Mouse (Mus musculus) lung, embryonic 16.5 days (tissue): Measurements from ENCODE around the gene Dusp9. TPM values are rescaled to one million over a fixed set of nuclear protein-coding genes. Genes with fewer than 3 reads are reported as not detected.
A peak's percentile ranks its signal among the peaks of the same experiment; 100 is the strongest.

Experiments used
- ATAC-seq: fragments of 200-750 bp; cut with Nextera tagmentation; 2 replicates; pipeline ENCODE4 v1.8.0; 2017; ENCODE audit warnings: low read depth, mild to moderate bottlenecking, moderate library complexity
- H3K27ac ChIP-seq: fragments of 300-500 bp; sonication (generic); 2 replicates; pipeline ENCODE4 v1.5.1; 2014; ENCODE audit warnings: mild to moderate bottlenecking, control low read depth, low read length
- H3K27me3 ChIP-seq: fragments of 300-500 bp; sonication (generic); 2 replicates; pipeline ENCODE4 v1.6.1; 2014; ENCODE audit warnings: low read depth, low read length, mixed read lengths; ENCODE audit not compliant: control insufficient read depth, insufficient read depth
- H3K36me3 ChIP-seq: fragments of 300-500 bp; sonication (generic); 2 replicates; pipeline ENCODE4 v1.6.1; 2014; ENCODE audit warnings: low read length; ENCODE audit not compliant: control insufficient read depth, insufficient read depth
- H3K4me1 ChIP-seq: fragments of 300-500 bp; sonication (generic); replicated peaks from 2 replicates; pipeline ENCODE4 v1.6.1; 2014; ENCODE audit warnings: low read length, mixed read lengths; ENCODE audit not compliant: control insufficient read depth, insufficient read depth
- H3K4me2 ChIP-seq: fragments of 300-500 bp; sonication (generic); 2 replicates; pipeline ENCODE4 v1.6.1; 2014; ENCODE audit warnings: low read depth, low read length, control low read depth
- H3K4me3 ChIP-seq: fragments of 300-500 bp; sonication (generic); 2 replicates; pipeline ENCODE4 v1.5.1; 2014; ENCODE audit warnings: mild to moderate bottlenecking, low read length, control low read depth
- H3K9ac ChIP-seq: fragments of 300-500 bp; sonication (generic); 2 replicates; pipeline ENCODE4 v1.6.1; 2014; ENCODE audit warnings: low read length, control low read depth
- H3K9me3 ChIP-seq: fragments of 300-500 bp; sonication (generic); 2 replicates; pipeline ENCODE4 v1.6.1; 2016; ENCODE audit warnings: low read length; ENCODE audit not compliant: control insufficient read depth
- WGBS: fragments of 180-500 bp; shearing (Covaris S2); extraction: QIAGEN DNeasy Blood & Tissue Kit; methylation state at CpG from one replicate; pipeline ENCODE4 v1.1.7; 2014; 5-methylcytosine and 5-hydroxymethylcytosine counted together
- polyA plus RNA-seq: library from polyadenylated mRNA; unstranded; fragments of >200 nt; fragmentation: Nextera tagmentation; extraction: Ambion mirVana; gene quantifications from 2 replicates; pipeline ENCODE4 v1.2.1, GENCODE M21; 2015

Gene Dusp9
- 6.2 and 7.0 TPM in 2 replicates for polyA plus RNA-seq

GRCm38 (mm10) chrX:73639255-73639675 lies at the start of gene Dusp9:
Gene Dusp9, plus strand, starts transcription at chrX:73639419.
- no peaks in the 10 kb centered on the region for H3K4me1 ChIP-seq
- H3K27ac ChIP-seq = no peak within 1 kb of the TSS
- WGBS = 11% methylated on average over 27 of the region's 28 CpGs
- no peaks in the 10 kb centered on the region for H3K36me3 ChIP-seq
- H3K4me3 ChIP-seq = peak within 1 kb of the TSS; percentile 48
- peak; percentile 85 for ATAC-seq
- peak within 1 kb of the TSS; percentile 50 for H3K9ac ChIP-seq
- H3K4me2 ChIP-seq = peak within 1 kb of the TSS; percentile 72
- H3K27me3 ChIP-seq = peaks cover 35% of the 10 kb centered on the region
- H3K9me3 ChIP-seq = no peaks in the 10 kb centered on the region

- Histone ChIP-seq H3K36me3 (no peaks in the 10 kb centered on the region), H3K4me1 (no peaks in the 10 kb centered on the region; the same call in 1 of the 2 replicates), H3K27ac (no peak overlapping the region), H3K9ac (no peak overlapping the region), H3K4me3 (no peak overlapping the region), H3K4me2 (no peak overlapping the region), H3K27me3 (no peaks in the 10 kb centered on the region), H3K9me3 (no peaks in the 10 kb centered on the region)
- WGBS = 16% methylated on average over 6 of the region's 6 CpGs
- ATAC-seq = peak; percentile 54; the same call in 1 of the 2 replicates
Observed at GRCm38 (mm10) chrX:73593212-73593611, 46.0 kb upstream of the Dusp9 start.

- 19% methylated on average over 10 of the region's 12 CpGs for WGBS
- Histone ChIP-seq H3K4me3 (no peak overlapping the region), H3K4me2 (no peak overlapping the region), H3K27ac (no peak overlapping the region), H3K4me1 (no peaks in the 10 kb centered on the region; the same call in 1 of the 2 replicates), H3K9me3 (no peaks in the 10 kb centered on the region), H3K9ac (no peak overlapping the region), H3K27me3 (no peaks in the 10 kb centered on the region), H3K36me3 (no peaks in the 10 kb centered on the region)
- ATAC-seq = no peak
Observed at GRCm38 (mm10) chrX:73594451-73595121, 44.6 kb upstream of the Dusp9 start.

GRCm38 (mm10) chrX:73595297-73595938 lies 43.8 kb upstream of the Dusp9 start:
- Histone ChIP-seq H3K27me3 (no peaks in the 10 kb centered on the region), H3K9ac (no peak overlapping the region), H3K36me3 (no peaks in the 10 kb centered on the region), H3K27ac (no peak overlapping the region), H3K4me1 (no peaks in the 10 kb centered on the region; the same call in 1 of the 2 replicates), H3K9me3 (no peaks in the 10 kb centered on the region), H3K4me2 (no peak overlapping the region), H3K4me3 (no peak overlapping the region)
- WGBS = 47% methylated on average over 4 of the region's 4 CpGs
- ATAC-seq = no peak

GRCm38 (mm10) chrX:73601456-73601855 lies 37.8 kb upstream of the Dusp9 start:
- no peak overlapping the region for H3K27ac ChIP-seq
- no peak overlapping the region for H3K4me2 ChIP-seq
- H3K9me3 ChIP-seq = no peaks in the 10 kb centered on the region
- H3K27me3 ChIP-seq = no peaks in the 10 kb centered on the region
- H3K4me3 ChIP-seq = no peak overlapping the region
- H3K9ac ChIP-seq = no peak overlapping the region
- no peaks in the 10 kb centered on the region for H3K4me1 ChIP-seq
- H3K36me3 ChIP-seq = no peaks in the 10 kb centered on the region
- ATAC-seq = no peak
- WGBS = 76% methylated on average over 1 of the region's 1 CpGs

- Histone ChIP-seq H3K27ac (peak overlapping the region; percentile 56), H3K4me3 (no peak overlapping the region), H3K9ac (no peak overlapping the region), H3K4me1 (no peaks in the 10 kb centered on the region), H3K27me3 (no peaks in the 10 kb centered on the region), H3K9me3 (no peaks in the 10 kb centered on the region), H3K36me3 (no peaks in the 10 kb centered on the region), H3K4me2 (no peak overlapping the region)
- ATAC-seq = peak; percentile 43; the same call in 1 of the 2 replicates
- WGBS = 51% methylated on average over 4 of the region's 4 CpGs
Observed at GRCm38 (mm10) chrX:73613665-73614064, 25.6 kb upstream of the Dusp9 start.

GRCm38 (mm10) chrX:73615876-73616275 lies 23.3 kb upstream of the Dusp9 start:
- ATAC-seq = no peak
- no peaks in the 10 kb centered on the region for H3K27me3 ChIP-seq
- no peaks in the 10 kb centered on the region for H3K36me3 ChIP-seq
- no peak overlapping the region for H3K4me2 ChIP-seq
- no peak overlapping the region for H3K4me3 ChIP-seq
- H3K4me1 ChIP-seq = no peaks in the 10 kb centered on the region
- H3K9ac ChIP-seq = no peak overlapping the region
- no peak overlapping the region for H3K27ac ChIP-seq
- WGBS = 77% methylated on average over 1 of the region's 1 CpGs
- H3K9me3 ChIP-seq = no peaks in the 10 kb centered on the region

GRCm38 (mm10) chrX:73619401-73619800 lies 19.8 kb upstream of the Dusp9 start:
- ATAC-seq = peak; percentile 54; the same call in 1 of the 2 replicates
- no peak overlapping the region for H3K9ac ChIP-seq
- H3K4me1 ChIP-seq = no peaks in the 10 kb centered on the region
- no peaks in the 10 kb centered on the region for H3K9me3 ChIP-seq
- no peaks in the 10 kb centered on the region for H3K27me3 ChIP-seq
- no peak overlapping the region for H3K27ac ChIP-seq
- H3K4me2 ChIP-seq = no peak overlapping the region
- no peak overlapping the region for H3K4me3 ChIP-seq
- H3K36me3 ChIP-seq = no peaks in the 10 kb centered on the region

- ATAC-seq = no peak
- Histone ChIP-seq H3K9me3 (no peaks in the 10 kb centered on the region), H3K27me3 (no peaks in the 10 kb centered on the region), H3K9ac (no peak overlapping the region), H3K27ac (no peak overlapping the region), H3K4me2 (no peak overlapping the region), H3K36me3 (no peaks in the 10 kb centered on the region), H3K4me1 (no peaks in the 10 kb centered on the region), H3K4me3 (no peak overlapping the region)
- 69% methylated on average over 2 of the region's 2 CpGs for WGBS
Observed at GRCm38 (mm10) chrX:73619890-73620289, 19.3 kb upstream of the Dusp9 start.
